Mouse (Mus musculus) spleen, postnatal 36 days (tissue): ENCODE data around the gene Olfr520.
"Not testable (repeated sequence)": the region's sequence is repeated elsewhere in the genome, so short reads cannot be mapped to it uniquely, and the experiment has no call there.

ENCODE experiments used
- DNase-seq, 2 experiments: peaks; one replicate each; pipeline ENCODE4 v3.0.0; 2022; ENCODE audit warnings: low spot score in 2 of 2, mixed read lengths in 1 of 2

The Olfr520 gene

DNA sequence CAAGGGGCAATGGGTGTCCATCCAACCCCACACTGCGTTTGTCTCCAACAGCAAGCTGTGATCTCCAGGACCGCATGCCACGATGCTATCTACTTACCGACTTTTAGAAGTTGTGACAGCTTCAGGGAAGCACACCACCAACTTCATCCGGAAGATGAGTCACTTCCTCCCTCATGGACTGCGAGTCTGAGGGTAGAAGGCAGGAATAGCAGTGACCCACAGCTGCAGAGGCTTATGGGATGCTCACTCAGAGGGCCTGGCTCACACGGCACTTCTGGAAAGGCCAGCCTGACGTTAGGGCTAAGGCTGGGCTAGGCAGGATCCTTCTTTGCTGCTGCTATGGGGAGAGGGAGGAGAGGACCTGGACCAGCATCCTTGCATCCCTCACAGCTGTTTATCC, 18.9 kb upstream of the Olfr520 start, which contains the start of gene Slco2b1:
Gene Slco2b1, minus strand, starts transcription at position 175 of the 400 bp plus-strand sequence.
- DNase-seq: no peak

DNA sequence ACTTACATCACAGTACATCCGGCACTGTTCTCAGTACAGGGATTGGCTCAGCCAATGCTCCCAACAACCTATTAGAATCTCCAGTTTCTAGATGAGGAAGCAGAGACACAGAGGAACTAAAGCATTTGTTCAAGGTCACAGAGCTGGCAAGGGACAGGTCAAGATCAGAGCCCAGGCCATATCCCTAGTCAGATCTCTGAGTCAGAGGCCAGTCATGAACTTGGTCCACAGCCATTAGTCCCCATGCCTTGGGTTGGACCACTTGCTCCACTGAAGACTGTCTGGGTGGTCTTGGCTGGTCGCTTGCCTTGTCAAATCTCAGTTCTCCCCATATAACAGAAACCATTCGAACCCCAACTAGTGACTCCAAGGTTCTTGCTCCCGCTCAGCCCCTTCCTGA, 17.6 kb upstream of the Olfr520 start:
- no peak for DNase-seq

DNA sequence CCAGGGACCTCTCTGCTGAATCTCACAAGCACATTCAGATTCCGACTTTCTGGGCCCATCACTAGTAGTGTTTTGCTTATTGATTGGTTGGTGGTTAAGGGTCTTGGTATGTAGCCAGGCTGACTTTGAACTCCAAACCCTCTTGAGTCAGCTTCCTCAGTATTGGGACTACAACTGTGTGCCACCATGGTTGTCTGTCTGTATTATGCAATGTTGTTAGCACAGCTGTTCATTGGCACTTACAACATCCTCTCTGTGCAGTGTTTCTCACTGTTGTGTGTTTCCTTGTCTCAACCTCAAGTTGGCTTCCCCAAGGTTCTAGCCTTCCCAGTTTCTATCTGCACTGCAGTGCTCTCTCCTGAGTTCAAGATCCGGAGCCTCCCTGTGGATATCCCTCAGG, 13.5 kb upstream of the Olfr520 start:
- DNase-seq: no peak

DNA sequence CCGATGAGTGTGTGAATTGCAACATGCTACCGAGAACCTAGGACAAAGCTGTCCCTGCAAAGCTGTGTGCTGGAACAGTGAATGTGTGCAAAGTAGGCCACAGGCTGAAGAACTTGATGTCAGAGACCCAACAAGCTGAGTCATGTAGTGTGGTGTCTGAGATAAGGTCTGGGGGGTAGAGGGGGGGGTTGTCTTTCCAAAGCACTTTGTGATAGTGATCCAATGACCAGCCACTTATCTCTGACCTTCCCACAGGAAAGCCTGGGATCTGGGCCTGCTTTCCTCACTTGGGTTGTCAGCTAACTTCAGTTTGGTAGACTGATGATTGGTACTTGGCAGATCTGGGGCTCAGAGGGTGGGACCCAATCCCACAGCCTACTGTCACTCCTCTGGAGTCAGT, 4.5 kb downstream of the Olfr520 start:
- DNase-seq: no peak

DNA sequence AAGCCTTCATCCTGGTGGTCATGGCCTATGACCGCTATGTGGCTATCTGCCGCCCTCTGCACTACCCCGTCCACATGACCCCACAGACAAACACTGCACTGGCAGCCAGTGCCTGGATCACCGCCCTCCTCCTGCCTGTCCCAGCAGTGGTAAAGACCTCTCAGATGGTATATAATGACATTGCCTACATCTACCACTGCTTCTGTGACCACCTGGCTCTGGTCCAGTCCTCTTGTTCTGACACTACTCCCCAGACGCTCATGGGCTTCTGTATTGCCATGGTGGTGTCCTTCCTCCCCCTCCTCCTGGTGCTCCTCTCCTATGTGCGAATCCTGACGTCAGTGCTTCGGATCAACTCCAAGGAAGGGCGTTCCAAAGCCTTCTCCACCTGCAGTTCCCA, 5.4 kb downstream of the Olfr520 start:
- DNase-seq: not testable (repeated sequence)

DNA sequence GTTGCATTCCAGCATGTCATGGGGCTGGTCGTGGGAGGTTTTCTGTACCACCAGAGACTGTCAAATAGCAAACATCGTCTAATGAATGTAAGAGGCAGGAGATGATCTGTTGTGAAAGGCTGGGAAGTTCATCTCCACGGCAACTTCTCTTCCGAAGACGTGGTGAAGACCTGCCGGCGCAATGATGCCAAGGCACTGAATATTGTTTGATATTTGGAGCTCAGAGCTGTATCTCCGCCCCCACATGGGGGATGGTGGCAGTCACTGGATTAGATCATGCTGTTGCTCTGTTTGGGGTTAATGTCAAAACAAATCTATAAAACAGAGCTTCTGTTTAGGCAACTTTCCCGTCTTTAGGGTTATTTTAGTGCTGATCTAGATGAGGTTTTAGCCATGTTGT, 9.2 kb downstream of the Olfr520 start:
- no peak for DNase-seq

DNA sequence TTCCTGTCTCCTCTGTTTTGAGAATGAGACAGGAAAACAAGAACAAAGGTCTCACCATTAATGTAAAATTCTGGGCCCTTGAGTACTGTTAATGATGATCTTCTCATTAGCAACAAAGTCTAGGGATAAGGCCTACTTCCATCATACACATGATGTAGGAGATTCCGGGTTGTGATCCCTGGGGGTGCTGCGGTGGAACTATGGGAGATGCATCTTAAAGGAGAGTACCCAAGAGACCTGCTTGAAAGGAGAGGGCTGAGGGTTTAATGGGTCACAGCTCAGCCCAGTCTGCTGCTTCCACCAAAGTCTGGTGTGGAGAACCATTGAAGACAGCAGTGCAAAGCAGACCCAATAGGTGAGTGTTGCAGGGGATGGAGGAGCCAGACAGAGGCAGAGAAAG, 33.1 kb downstream of the Olfr520 start, which contains the start of gene Olfr521:
Gene Olfr521, plus strand, starts transcription at position 301 of the 400 bp plus-strand sequence.
- DNase-seq: no peak

DNA sequence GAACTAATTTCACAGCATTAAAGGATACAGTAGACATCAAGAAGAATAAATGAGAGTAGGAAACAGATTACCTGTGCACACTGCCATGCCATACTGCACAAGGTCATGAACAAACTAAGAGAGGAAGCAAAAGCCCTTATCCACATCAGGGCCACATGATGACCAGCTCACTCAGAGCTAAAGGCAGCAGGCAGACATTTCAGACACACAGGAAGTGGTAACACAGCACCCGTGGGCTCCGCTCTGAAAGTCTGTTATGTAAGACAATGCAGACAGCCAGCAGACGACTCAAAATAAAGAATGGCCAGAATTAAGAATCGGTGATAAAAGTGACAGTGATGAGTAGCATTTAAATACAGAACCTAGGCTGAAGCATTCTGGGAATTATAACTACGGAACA, 51.3 kb downstream of the Olfr520 start:
- DNase-seq: peak; percentile 23 to 43

DNA sequence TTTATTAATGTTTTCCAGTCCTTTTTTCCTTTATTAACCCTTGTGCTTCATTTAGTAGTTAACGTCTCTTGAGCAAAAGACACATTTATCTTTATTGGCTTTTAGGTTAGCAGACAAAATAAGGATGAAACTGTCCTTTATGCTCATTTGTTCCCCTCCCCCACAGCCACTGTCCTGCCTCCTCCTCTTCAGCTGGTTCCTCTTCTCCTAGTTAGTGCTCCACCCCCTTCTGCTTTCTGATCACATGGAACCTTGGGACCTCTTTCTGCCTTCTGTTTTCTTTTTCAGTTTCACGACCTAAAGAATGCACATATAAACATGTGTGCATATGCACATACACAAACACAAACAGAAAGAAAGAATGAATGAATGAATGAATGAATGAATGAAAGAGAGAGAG, 51.8 kb downstream of the Olfr520 start:
- peak; percentile 32 to 54 for DNase-seq

DNA sequence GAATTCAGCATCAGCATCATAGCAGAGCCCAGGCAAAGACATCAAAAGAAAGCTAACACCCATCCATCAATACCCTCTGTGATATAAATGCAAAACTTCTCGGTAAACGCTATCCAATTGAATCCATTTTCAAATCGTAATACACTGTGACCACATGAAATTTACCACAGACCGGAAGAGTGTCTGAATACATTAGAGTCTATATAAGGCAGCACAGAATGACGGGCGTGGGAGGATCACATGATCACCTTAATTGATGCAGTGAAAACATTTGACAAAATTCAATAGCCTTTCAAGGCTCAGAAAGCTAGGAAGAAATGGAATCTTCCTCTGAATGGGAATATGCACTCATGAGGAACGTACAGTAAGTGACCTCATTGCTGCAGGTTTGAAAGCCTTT, 53.3 kb downstream of the Olfr520 start:
- no peak for DNase-seq

DNA sequence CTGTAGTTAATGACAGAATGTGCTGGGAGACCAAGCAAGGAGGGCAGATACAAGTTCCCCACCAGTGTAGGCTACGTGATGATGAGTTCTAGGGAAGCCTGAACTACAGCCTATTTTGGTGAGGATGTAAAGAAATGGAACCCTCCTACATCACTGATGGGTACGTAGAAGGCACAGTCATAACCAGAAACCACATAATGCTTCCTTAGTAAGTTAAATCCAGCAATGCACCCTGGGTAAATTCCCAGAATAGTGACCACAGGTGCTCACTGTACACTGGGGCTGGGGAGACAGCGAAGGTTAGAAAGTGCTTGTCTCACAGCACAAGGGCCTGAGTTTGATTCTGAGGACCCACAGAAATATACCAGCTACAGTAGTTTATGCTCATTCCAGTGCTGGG, 55.5 kb downstream of the Olfr520 start:
- no peak for DNase-seq
